Mouse (Mus musculus): ENCODE data around the gene C530008M17Rik. TPM values are rescaled to one million over a fixed set of nuclear protein-coding genes. Genes with fewer than 3 reads are reported as not detected.

Gene C530008M17Rik
- polyA plus RNA-seq, 1 experiment from 2014 or later = 81.2 TPM

GRCm38 (mm10) chr5:76853549-76853948 is 197.2 kb downstream of the C530008M17Rik start:
- peaks cover 38% of the 10 kb centered on the region for H3K36me3 ChIP-seq
- 13% methylated on average over 10 of the region's 10 CpGs for WGBS

GRCm38 (mm10) chr5:76855829-76856600 is 199.7 kb downstream of the C530008M17Rik start:
- Histone ChIP-seq H3K4me1 (peaks cover 20% of the 10 kb centered on the region), H3K9me3 (replicated peaks) (no peaks in the 10 kb centered on the region), H3K4me3 (0 out of 2 replicates have a peak overlapping the region, but pooled peaks have one; percentile 22), H3K9ac (no peak overlapping the region; the same call in 1 of the 2 replicates), H3K27ac (no peak overlapping the region), H3K36me3 (peaks cover 45% of the 10 kb centered on the region), H3K27me3 (peaks cover 35% of the 10 kb centered on the region), H3K4me2 (replicated peaks) (peak overlapping the region; percentile 50)
- ATAC-seq (ENCODE audit: low FRiP score) = no peak
- WGBS = 21% methylated on average over 25 of the region's 25 CpGs

More at GRCm38 (mm10) chr5:76853549-76853948, 197.2 kb downstream of the C530008M17Rik start:
- Histone ChIP-seq H3K27me3 (peaks cover 35% of the 10 kb centered on the region), H3K4me1 (peaks cover 26% of the 10 kb centered on the region), H3K9me3 (replicated peaks) (no peaks in the 10 kb centered on the region), H3K9ac (no peak overlapping the region), H3K4me3 (no peak overlapping the region), H3K27ac (no peak overlapping the region), H3K4me2 (replicated peaks) (no peak overlapping the region)
- peak; percentile 82 for ATAC-seq (ENCODE audit: low FRiP score)

- Histone ChIP-seq H3K4me1 (peaks cover 19% of the 10 kb centered on the region), H3K4me2 (replicated peaks) (peak overlapping the region; percentile 50), H3K27ac (no peak overlapping the region), H3K9ac (no peak overlapping the region), H3K36me3 (peaks cover 39% of the 10 kb centered on the region), H3K27me3 (peaks cover 35% of the 10 kb centered on the region), H3K4me3 (peak overlapping the region; percentile 22), H3K9me3 (replicated peaks) (no peaks in the 10 kb centered on the region)
- WGBS = 21% methylated on average over 62 of the region's 62 CpGs
- no peak for ATAC-seq (ENCODE audit: low FRiP score)
Measured at GRCm38 (mm10) chr5:76857103-76858015, 201.0 kb downstream of the C530008M17Rik start.

- no peak overlapping the region for H3K4me2 ChIP-seq (replicated peaks)
- H3K4me1 ChIP-seq = peaks cover 19% of the 10 kb centered on the region
- no peak overlapping the region for H3K9ac ChIP-seq
- WGBS = 73% methylated on average over 13 of the region's 13 CpGs
- H3K9me3 ChIP-seq (replicated peaks) = no peaks in the 10 kb centered on the region
- peaks cover 35% of the 10 kb centered on the region for H3K27me3 ChIP-seq
- no peak overlapping the region for H3K27ac ChIP-seq
- peaks cover 32% of the 10 kb centered on the region for H3K36me3 ChIP-seq
- no peak overlapping the region for H3K4me3 ChIP-seq
- ATAC-seq (ENCODE audit: low FRiP score) = no peak
Measured at GRCm38 (mm10) chr5:76858444-76858843, 202.1 kb downstream of the C530008M17Rik start.

GRCm38 (mm10) chr5:76866819-76867218 is 210.5 kb downstream of the C530008M17Rik start:
- no peak for ATAC-seq (ENCODE audit: low FRiP score)
- H3K4me3 ChIP-seq = no peak overlapping the region
- no peak overlapping the region for H3K9ac ChIP-seq
- no peak overlapping the region for H3K4me2 ChIP-seq (replicated peaks)
- peaks cover 59% of the 10 kb centered on the region for H3K36me3 ChIP-seq
- no peaks in the 10 kb centered on the region for H3K4me1 ChIP-seq
- no peaks in the 10 kb centered on the region for H3K27me3 ChIP-seq
- WGBS = 77% methylated on average over 8 of the region's 8 CpGs
- no peaks in the 10 kb centered on the region for H3K9me3 ChIP-seq (replicated peaks)
- H3K27ac ChIP-seq = no peak overlapping the region

GRCm38 (mm10) chr5:76868693-76869286 is 212.5 kb downstream of the C530008M17Rik start:
- WGBS = 28% methylated on average over 16 of the region's 16 CpGs
- peaks cover 70% of the 10 kb centered on the region for H3K36me3 ChIP-seq
- H3K9me3 ChIP-seq (replicated peaks) = no peaks in the 10 kb centered on the region
- peak overlapping the region; percentile 12; the same call in 1 of the 2 replicates for H3K4me3 ChIP-seq
- no peak overlapping the region for H3K9ac ChIP-seq
- no peak for ATAC-seq (ENCODE audit: low FRiP score)
- H3K4me2 ChIP-seq (replicated peaks) = peak overlapping the region; percentile 36
- H3K27ac ChIP-seq = no peak overlapping the region
- H3K4me1 ChIP-seq = no peaks in the 10 kb centered on the region
- no peaks in the 10 kb centered on the region for H3K27me3 ChIP-seq

- H3K36me3 ChIP-seq = peaks cover 74% of the 10 kb centered on the region
- no peak for ATAC-seq (ENCODE audit: low FRiP score)
Measured at GRCm38 (mm10) chr5:76869553-76869952, 213.2 kb downstream of the C530008M17Rik start.

GRCm38 (mm10) chr5:76876106-76876758 is 219.9 kb downstream of the C530008M17Rik start:
- H3K27ac ChIP-seq = no peak overlapping the region
- ATAC-seq (ENCODE audit: low FRiP score) = no peak
- no peak overlapping the region for H3K4me3 ChIP-seq
- WGBS = 90% methylated on average over 25 of the region's 25 CpGs
- H3K27me3 ChIP-seq = no peaks in the 10 kb centered on the region
- no peaks in the 10 kb centered on the region for H3K9me3 ChIP-seq (replicated peaks)
- H3K36me3 ChIP-seq = peaks cover 60% of the 10 kb centered on the region
- no peak overlapping the region for H3K4me2 ChIP-seq (replicated peaks)
- H3K4me1 ChIP-seq = no peaks in the 10 kb centered on the region
- H3K9ac ChIP-seq = no peak overlapping the region

More at GRCm38 (mm10) chr5:76869553-76869952, 213.2 kb downstream of the C530008M17Rik start:
- Histone ChIP-seq H3K4me1 (no peaks in the 10 kb centered on the region), H3K4me3 (no peak overlapping the region), H3K9ac (no peak overlapping the region), H3K9me3 (replicated peaks) (no peaks in the 10 kb centered on the region), H3K27me3 (no peaks in the 10 kb centered on the region), H3K4me2 (replicated peaks) (peak overlapping the region; percentile 36), H3K27ac (no peak overlapping the region)
- WGBS = 58% methylated on average over 6 of the region's 6 CpGs

- H3K27me3 ChIP-seq = no peaks in the 10 kb centered on the region
- no peak overlapping the region for H3K4me3 ChIP-seq
- H3K36me3 ChIP-seq = peaks cover 48% of the 10 kb centered on the region
- H3K4me1 ChIP-seq = no peaks in the 10 kb centered on the region
- no peaks in the 10 kb centered on the region for H3K9me3 ChIP-seq (replicated peaks)
- ATAC-seq (ENCODE audit: low FRiP score) = no peak
- H3K4me2 ChIP-seq (replicated peaks) = no peak overlapping the region
- no peak overlapping the region for H3K27ac ChIP-seq
- 96% methylated on average over 1 of the region's 1 CpGs for WGBS
- no peak overlapping the region for H3K9ac ChIP-seq
Measured at GRCm38 (mm10) chr5:76884107-76884506, 227.8 kb downstream of the C530008M17Rik start.

GRCm38 (mm10) chr5:76887011-76887410 is 230.7 kb downstream of the C530008M17Rik start:
- H3K36me3 ChIP-seq = peaks cover 67% of the 10 kb centered on the region

GRCm38 (mm10) chr5:76892608-76893007 is 236.3 kb downstream of the C530008M17Rik start:
- no peak overlapping the region for H3K27ac ChIP-seq
- WGBS = 82% methylated on average over 2 of the region's 2 CpGs
- H3K27me3 ChIP-seq = no peaks in the 10 kb centered on the region
- ATAC-seq (ENCODE audit: low FRiP score) = no peak
- no peaks in the 10 kb centered on the region for H3K4me1 ChIP-seq
- H3K4me2 ChIP-seq (replicated peaks) = no peak overlapping the region
- H3K9me3 ChIP-seq (replicated peaks) = no peaks in the 10 kb centered on the region
- no peak overlapping the region for H3K9ac ChIP-seq
- peaks cover 63% of the 10 kb centered on the region for H3K36me3 ChIP-seq
- H3K4me3 ChIP-seq = no peak overlapping the region

More at GRCm38 (mm10) chr5:76887011-76887410, 230.7 kb downstream of the C530008M17Rik start:
- H3K4me3 ChIP-seq = no peak overlapping the region
- no peaks in the 10 kb centered on the region for H3K9me3 ChIP-seq (replicated peaks)
- no peaks in the 10 kb centered on the region for H3K4me1 ChIP-seq
- no peak overlapping the region for H3K9ac ChIP-seq
- H3K27ac ChIP-seq = no peak overlapping the region
- WGBS = 95% methylated on average over 2 of the region's 2 CpGs
- no peak for ATAC-seq (ENCODE audit: low FRiP score)
- H3K27me3 ChIP-seq = no peaks in the 10 kb centered on the region
- no peak overlapping the region for H3K4me2 ChIP-seq (replicated peaks)
